Mouse (Mus musculus): Measurements from ENCODE around the gene Prr5l.

DNA sequence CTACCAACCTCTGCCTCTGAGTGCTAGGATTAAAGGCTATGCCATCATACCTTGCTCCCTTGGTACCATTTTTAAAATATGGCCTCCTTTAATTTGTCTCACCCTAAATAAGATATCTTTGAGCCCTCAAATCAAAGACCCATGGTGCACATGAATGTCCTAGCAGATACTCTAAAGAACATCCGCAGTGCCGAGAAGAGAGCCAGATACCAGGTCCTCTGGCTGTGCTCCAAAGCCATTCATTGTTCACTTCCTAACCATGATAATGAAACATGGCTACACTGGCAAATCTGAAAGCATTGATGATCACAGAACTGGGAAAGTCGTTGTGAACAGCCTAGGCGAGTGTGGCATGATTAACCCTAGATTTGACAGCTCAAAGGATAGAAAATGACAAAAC is 189.8 kb downstream of the Prr5l start:
- TF ChIP-seq CTCF (IDR thresholded peaks at IDR 0.05) (no peak), EP300 (IDR thresholded peaks at IDR 0.05) (no peak)
